Mouse (Mus musculus): ENCODE measurements around the gene Clec9a. TPM values are rescaled to one million over a fixed set of nuclear protein-coding genes. Genes with fewer than 3 reads are reported as not detected.

The Clec9a gene
- polyA plus RNA-seq, 1 experiment from 2014 or later, result 0.09 TPM

GRCm38 (mm10) chr6:129471386-129471785 lies 62.7 kb downstream of the Clec9a start:
- ATAC-seq, result no peak
- Histone ChIP-seq H3K36me3 (ENCODE audit: control insufficient read depth, insufficient read depth) (no peaks in the 10 kb centered on the region), H3K9ac (ENCODE audit: low read depth, low read length) (no peak overlapping the region), H3K9me3 (ENCODE audit: control insufficient read depth) (no peaks in the 10 kb centered on the region), H3K4me3 (ENCODE audit: low read depth, low read length) (no peak overlapping the region), H3K27me3 (replicated peaks; ENCODE audit: control insufficient read depth, insufficient read depth, low read length) (no peaks in the 10 kb centered on the region), H3K4me1 (replicated peaks; ENCODE audit: control insufficient read depth, insufficient read depth, low read length) (no peaks in the 10 kb centered on the region), H3K4me2 (replicated peaks; ENCODE audit: low read depth) (no peak overlapping the region), H3K27ac (ENCODE audit: low read depth, low read length) (no peak overlapping the region)
- TF ChIP-seq CTCF (IDR thresholded peaks at IDR 0.05; ENCODE audit: low read depth), result no peak
- 87% methylated on average over 6 of the region's 6 CpGs for WGBS

GRCm38 (mm10) chr6:129472627-129473026 lies 64.0 kb downstream of the Clec9a start:
- Histone ChIP-seq H3K4me2 (replicated peaks; ENCODE audit: low read depth) (no peak overlapping the region), H3K27me3 (replicated peaks; ENCODE audit: control insufficient read depth, insufficient read depth, low read length) (no peaks in the 10 kb centered on the region), H3K4me1 (replicated peaks; ENCODE audit: control insufficient read depth, insufficient read depth, low read length) (no peaks in the 10 kb centered on the region), H3K9ac (ENCODE audit: low read depth, low read length) (no peak overlapping the region), H3K36me3 (ENCODE audit: control insufficient read depth, insufficient read depth) (no peaks in the 10 kb centered on the region), H3K9me3 (ENCODE audit: control insufficient read depth) (no peaks in the 10 kb centered on the region), H3K4me3 (ENCODE audit: low read depth, low read length) (no peak overlapping the region), H3K27ac (ENCODE audit: low read depth, low read length) (no peak overlapping the region)
- TF ChIP-seq CTCF (IDR thresholded peaks at IDR 0.05; ENCODE audit: low read depth), result no peak
- no peak for ATAC-seq
- 78% methylated on average over 5 of the region's 5 CpGs for WGBS

Other genes with a start within 250 kb of the Clec9a start
- gene Clec2d, start 228.2 kb upstream of the Clec9a start, polyA plus RNA-seq (2015; fragmentation: Nextera tagmentation; extraction: Ambion mirVana), result 1.1 and 1.4 TPM in 2 replicates
- 0.12 and 0.16 TPM in 2 replicates for gene Cd69, start 133.4 kb upstream of the Clec9a start, polyA plus RNA-seq (2015; fragmentation: Nextera tagmentation; extraction: Ambion mirVana)
- gene 4922502D21Rik, start 77.1 kb upstream of the Clec9a start, polyA plus RNA-seq (2015; fragmentation: Nextera tagmentation; extraction: Ambion mirVana), result not detected in 2 replicates
- gene Clec12a, start 66.2 kb upstream of the Clec9a start, polyA plus RNA-seq (2015; fragmentation: Nextera tagmentation; extraction: Ambion mirVana), result 0.09 and 0.20 TPM in 2 replicates
- 0.14 TPM in 2 replicates for gene Clec12b, start 23.0 kb upstream of the Clec9a start, polyA plus RNA-seq (2015; fragmentation: Nextera tagmentation; extraction: Ambion mirVana)
- gene Clec1b, start 11.6 kb upstream of the Clec9a start, polyA plus RNA-seq (2015; fragmentation: Nextera tagmentation; extraction: Ambion mirVana), result 0.27 and 0.29 TPM in 2 replicates
- gene Clec1a, start 43.1 kb downstream of the Clec9a start, polyA plus RNA-seq (2015; fragmentation: Nextera tagmentation; extraction: Ambion mirVana), result 1.8 and 2.7 TPM in 2 replicates
- gene Olr1, start 98.3 kb downstream of the Clec9a start, polyA plus RNA-seq (2015; fragmentation: Nextera tagmentation; extraction: Ambion mirVana), result 0.07 and 0.13 TPM in 2 replicates
- 0.08 and 0.18 TPM in 2 replicates for gene Tmem52b, start 103.7 kb downstream of the Clec9a start, polyA plus RNA-seq (2015; fragmentation: Nextera tagmentation; extraction: Ambion mirVana)
- 30.7 and 31.8 TPM in 2 replicates for gene Gabarapl1, start 124.3 kb downstream of the Clec9a start, polyA plus RNA-seq (2015; fragmentation: Nextera tagmentation; extraction: Ambion mirVana)
- not detected in 2 replicates for gene Klre1, start 169.0 kb downstream of the Clec9a start, polyA plus RNA-seq (2015; fragmentation: Nextera tagmentation; extraction: Ambion mirVana)
- 0.99 and 1.4 TPM in 2 replicates for gene Klrd1, start 182.9 kb downstream of the Clec9a start, polyA plus RNA-seq (2015; fragmentation: Nextera tagmentation; extraction: Ambion mirVana)
- 0.35 and 0.59 TPM in 2 replicates for gene Klrk1, start 215.0 kb downstream of the Clec9a start, polyA plus RNA-seq (2015; fragmentation: Nextera tagmentation; extraction: Ambion mirVana)
- gene Klrc3, start 234.5 kb downstream of the Clec9a start, polyA plus RNA-seq (2015; fragmentation: Nextera tagmentation; extraction: Ambion mirVana), result not detected in 2 replicates

Data from intestine, postnatal 0 days (tissue).